Mouse (Mus musculus) liver, embryonic 13.5 days (tissue): ENCODE results near the gene Xiap. TPM values are rescaled to one million over a fixed set of nuclear protein-coding genes. Genes with fewer than 3 reads are reported as not detected.
"Not testable (repeated sequence)": the region's sequence is repeated elsewhere in the genome, so short reads cannot be mapped to it uniquely, and the experiment has no call there.

Experiments
- ATAC-seq: fragments of 200-750 bp; cut with Nextera tagmentation; 2 replicates; pipeline ENCODE4 v1.8.0; 2017; ENCODE audit warnings: low read depth, mild to moderate bottlenecking, moderate number of reproducible peaks, moderate library complexity
- DNase-seq: peaks from one replicate; pipeline ENCODE4 v3.0.0; 2022
- H3K27ac ChIP-seq: fragments of 300-500 bp; sonication (generic); 2 replicates; pipeline ENCODE4 v1.5.1; 2015; ENCODE audit warnings: moderate library complexity, mild to moderate bottlenecking, inconsistent platforms
- H3K27me3 ChIP-seq: fragments of 300-500 bp; sonication (generic); 2 replicates; pipeline ENCODE4 v1.6.1; 2015; ENCODE audit warnings: mild to moderate bottlenecking, inconsistent platforms
- H3K36me3 ChIP-seq: fragments of 300-500 bp; sonication (generic); 2 replicates; pipeline ENCODE4 v1.6.1; 2015; ENCODE audit warnings: mild to moderate bottlenecking, inconsistent platforms
- H3K4me1 ChIP-seq: fragments of 300-500 bp; sonication (generic); replicated peaks from 2 replicates; pipeline ENCODE4 v1.6.1; 2015; ENCODE audit warnings: inconsistent platforms
- H3K4me2 ChIP-seq: fragments of 300-500 bp; sonication (generic); 2 replicates; pipeline ENCODE4 v1.6.1; 2015; ENCODE audit warnings: inconsistent platforms, mild to moderate bottlenecking, moderate library complexity
- H3K4me3 ChIP-seq: fragments of 300-500 bp; sonication (generic); replicated peaks from 2 replicates; pipeline ENCODE4 v1.5.1; 2015; ENCODE audit warnings: mild to moderate bottlenecking, inconsistent platforms
- H3K9ac ChIP-seq: fragments of 300-500 bp; sonication (generic); 2 replicates; pipeline ENCODE4 v1.6.1; 2015; ENCODE audit warnings: mild to moderate bottlenecking, inconsistent platforms
- H3K9me3 ChIP-seq: fragments of 300-500 bp; sonication (generic); replicated peaks from 2 replicates; pipeline ENCODE4 v1.6.1; 2016; ENCODE audit warnings: inconsistent platforms
- WGBS: fragments of 180-500 bp; shearing (Covaris S2); methylation state at CpG from one replicate; pipeline ENCODE4 v1.1.7; 2015; ENCODE audit not compliant: insufficient replicate concordance; 5-methylcytosine and 5-hydroxymethylcytosine counted together
- polyA plus RNA-seq: library from polyadenylated mRNA; unstranded; fragments of >200 nt; fragmentation: Nextera tagmentation; extraction: Ambion mirVana; gene quantifications from 2 replicates; pipeline ENCODE4 v1.2.1, GENCODE M21; 2015

Gene Xiap
- polyA plus RNA-seq: 5.0 and 5.8 TPM in 2 replicates

- Histone ChIP-seq H3K4me2 (no peak within 1 kb of the TSS), H3K27ac (peak within 1 kb of the TSS; percentile 55; the same call in 1 of the 2 replicates)
Measured at GRCm38 (mm10) chrX:42059282-42060068, at the start of gene Xiap. Xiap (plus strand) TSS chrX:42059679.

DNA sequence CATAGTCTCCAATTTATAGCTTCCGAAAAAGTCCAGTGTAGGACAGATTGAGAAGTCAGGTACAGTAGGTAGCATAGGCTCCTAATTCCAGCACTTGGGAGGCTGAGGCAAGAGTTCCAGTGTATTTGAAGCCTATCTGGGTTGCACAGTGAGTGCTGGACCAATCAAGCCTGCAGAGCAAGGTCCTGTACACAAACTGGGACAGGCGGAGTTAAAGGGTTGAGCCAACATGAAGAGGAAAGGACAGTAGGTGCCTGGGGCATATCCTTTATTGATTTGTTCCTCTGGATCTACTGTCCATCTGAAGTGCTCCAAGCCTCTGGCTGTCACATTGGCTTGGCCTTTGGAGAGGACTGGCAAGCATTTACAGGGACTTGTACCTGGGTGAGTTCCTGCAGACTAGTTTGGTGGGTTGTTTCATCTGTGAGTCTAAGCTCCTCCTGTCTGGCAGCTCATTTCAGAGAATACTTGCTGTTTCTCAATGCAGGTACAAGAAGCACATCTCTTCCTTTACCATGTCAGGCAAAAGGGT is 46.7 kb upstream of the Xiap start:
- Histone ChIP-seq H3K4me2 (no peak overlapping the region), H3K27me3 (no peaks in the 10 kb centered on the region), H3K36me3 (no peaks in the 10 kb centered on the region), H3K9me3 (no peaks in the 10 kb centered on the region), H3K4me3 (no peak overlapping the region), H3K9ac (no peak overlapping the region), H3K4me1 (peaks cover 47% of the 10 kb centered on the region), H3K27ac (peak overlapping the region; percentile 83)
- DNase-seq (no peak), ATAC-seq (peak; percentile 67)
- WGBS: 74% methylated on average over 2 of the region's 2 CpGs

More at GRCm38 (mm10) chrX:42059282-42060068, at the start of gene Xiap:
- no peak for DNase-seq
- ATAC-seq: no peak
- WGBS: 41% methylated on average over 5 of the region's 5 CpGs
- Histone ChIP-seq H3K9me3 (no peaks in the 10 kb centered on the region), H3K4me3 (no peak within 1 kb of the TSS), H3K27me3 (no peaks in the 10 kb centered on the region), H3K4me1 (peaks cover 14% of the 10 kb centered on the region), H3K36me3 (no peaks in the 10 kb centered on the region), H3K9ac (no peak within 1 kb of the TSS)

DNA sequence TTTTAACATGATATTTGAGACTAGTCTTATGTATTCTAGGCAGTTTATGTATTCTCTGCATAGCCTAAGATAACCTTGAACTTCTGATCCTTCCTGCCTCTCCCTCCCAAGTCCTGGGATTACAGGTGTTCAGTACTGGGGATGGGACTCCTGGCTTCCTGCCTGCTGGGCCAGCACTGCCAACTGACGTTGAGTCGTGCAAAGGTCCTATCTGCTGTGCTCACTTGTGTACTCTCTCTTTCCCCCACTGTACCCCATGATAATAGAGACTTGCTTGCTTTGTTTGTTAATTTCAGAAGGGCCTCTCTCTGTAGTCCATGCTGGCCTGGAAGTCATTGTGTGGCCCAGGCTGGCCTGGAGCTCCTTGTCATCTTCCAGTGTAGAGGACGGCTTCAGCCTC is 45.7 kb upstream of the Xiap start:
- no peaks in the 10 kb centered on the region for H3K36me3 ChIP-seq
- H3K4me1 ChIP-seq: peaks cover 52% of the 10 kb centered on the region
- ATAC-seq (peak; percentile 63), DNase-seq (no peak)
- 38% methylated on average over 3 of the region's 3 CpGs for WGBS
- H3K4me3 ChIP-seq: no peak overlapping the region
- no peaks in the 10 kb centered on the region for H3K9me3 ChIP-seq
- H3K9ac ChIP-seq: peak overlapping the region; percentile 15; the same call in 1 of the 2 replicates
- H3K27me3 ChIP-seq: no peaks in the 10 kb centered on the region
- H3K27ac ChIP-seq: peak overlapping the region; percentile 83
- no peak overlapping the region for H3K4me2 ChIP-seq

DNA sequence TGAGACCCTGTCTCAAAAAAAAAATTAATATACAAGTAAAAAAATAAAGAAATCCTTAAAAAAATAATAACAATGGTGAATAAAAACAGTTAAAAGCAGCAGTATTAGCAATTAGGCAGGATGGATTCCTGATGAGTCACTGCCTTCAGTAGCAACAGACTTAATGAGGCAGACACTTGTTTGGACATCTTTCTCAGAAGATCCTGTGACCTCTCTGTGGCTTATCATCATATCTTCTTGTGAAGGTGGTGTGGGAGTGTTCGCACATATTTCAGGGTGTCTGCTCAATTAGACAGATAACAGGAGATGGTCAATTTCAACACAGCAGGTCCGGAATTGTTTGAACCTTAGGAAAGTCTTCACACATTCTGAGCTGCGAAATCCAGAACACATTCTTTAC is 45.0 kb upstream of the Xiap start:
- no peak overlapping the region for H3K4me3 ChIP-seq
- H3K27me3 ChIP-seq: no peaks in the 10 kb centered on the region
- 51% methylated on average over 3 of the region's 3 CpGs for WGBS
- H3K4me2 ChIP-seq: no peak overlapping the region
- no peaks in the 10 kb centered on the region for H3K9me3 ChIP-seq
- ATAC-seq: no peak
- no peaks in the 10 kb centered on the region for H3K36me3 ChIP-seq
- DNase-seq: no peak
- H3K27ac ChIP-seq: peak overlapping the region; percentile 83
- peaks cover 57% of the 10 kb centered on the region for H3K4me1 ChIP-seq
- H3K9ac ChIP-seq: no peak overlapping the region

DNA sequence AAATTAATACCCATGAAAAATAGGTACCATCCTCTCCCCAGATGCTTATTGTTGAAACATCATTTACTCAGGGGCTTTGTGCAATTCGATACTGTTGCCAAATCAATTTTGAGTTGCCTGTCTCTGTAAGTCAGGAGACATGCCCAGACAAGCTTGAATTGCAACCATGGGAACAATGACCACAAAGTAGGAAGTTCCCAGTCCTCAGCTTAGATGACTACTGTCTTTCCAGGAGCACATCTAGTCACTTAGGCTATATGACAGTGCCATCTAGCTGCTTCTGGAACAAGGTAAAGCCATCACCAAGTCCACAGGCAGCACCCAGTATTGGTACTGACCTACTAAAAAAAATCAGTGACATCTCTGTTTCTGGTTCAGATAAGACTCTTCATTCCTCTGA is 41.4 kb upstream of the Xiap start:
- Histone ChIP-seq H3K4me2 (no peak overlapping the region), H3K27me3 (no peaks in the 10 kb centered on the region), H3K27ac (peak overlapping the region; percentile 89), H3K36me3 (no peaks in the 10 kb centered on the region), H3K9ac (peak overlapping the region; percentile 17; the same call in 1 of the 2 replicates), H3K4me1 (peaks cover 63% of the 10 kb centered on the region), H3K4me3 (no peak overlapping the region), H3K9me3 (no peaks in the 10 kb centered on the region)
- whole genome bisulfite sequencing: 23% methylated on average over 1 of the region's 1 CpGs
- ATAC-seq: peak; percentile 36
- DNase-seq: no peak

- Histone ChIP-seq H3K9me3 (no peaks in the 10 kb centered on the region), H3K9ac (no peak overlapping the region; the same call in 1 of the 2 replicates), H3K4me3 (no peak overlapping the region), H3K4me1 (peaks cover 53% of the 10 kb centered on the region), H3K27me3 (no peaks in the 10 kb centered on the region), H3K4me2 (peak overlapping the region; percentile 43), H3K36me3 (no peaks in the 10 kb centered on the region), H3K27ac (peak overlapping the region; percentile 89)
- WGBS: 9% methylated on average over 2 of the region's 2 CpGs
- DNase-seq: peak; percentile 76
- ATAC-seq: peak; percentile 96
Measured at GRCm38 (mm10) chrX:42019441-42019840, 40.0 kb upstream of the Xiap start.

DNA sequence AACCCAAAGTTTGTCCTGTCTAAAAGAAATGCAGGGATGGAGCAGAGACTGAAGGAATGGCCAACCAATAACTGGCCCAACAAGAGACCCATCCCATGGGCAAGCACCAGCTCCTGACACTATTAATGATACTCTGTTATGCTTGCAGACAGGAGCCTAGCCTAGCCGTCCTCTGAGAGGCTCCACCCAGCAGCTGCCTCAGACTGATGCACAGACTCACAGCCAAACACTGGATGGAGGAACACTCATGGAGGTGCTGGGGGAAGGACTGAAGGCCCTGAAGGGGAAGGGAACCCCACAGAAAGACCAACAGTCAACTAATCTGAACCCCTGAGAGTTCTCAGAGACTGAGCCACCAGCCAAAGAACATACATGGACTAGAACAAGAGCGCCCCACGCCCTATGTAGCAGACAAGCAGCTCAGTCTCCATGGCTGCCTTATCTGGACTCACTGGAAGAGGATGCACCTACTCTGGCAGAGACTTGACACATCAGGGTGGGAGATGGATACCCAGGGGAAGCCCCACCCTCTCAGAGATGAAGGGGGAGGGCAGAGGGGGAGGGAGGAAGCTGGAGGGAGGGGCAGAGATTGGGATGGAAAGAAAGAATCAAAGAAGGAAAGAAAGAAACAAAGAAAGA is 33.6 kb upstream of the Xiap start:
- not testable (repeated sequence) for H3K9me3 ChIP-seq, H3K36me3 ChIP-seq, H3K9ac ChIP-seq, H3K4me3 ChIP-seq, H3K4me2 ChIP-seq, H3K27ac ChIP-seq, H3K27me3 ChIP-seq, DNase-seq
- ATAC-seq: peak; percentile 87
- 83% methylated on average over 2 of the region's 3 CpGs for WGBS
- H3K4me1 ChIP-seq: peaks cover 18% of the 10 kb centered on the region

DNA sequence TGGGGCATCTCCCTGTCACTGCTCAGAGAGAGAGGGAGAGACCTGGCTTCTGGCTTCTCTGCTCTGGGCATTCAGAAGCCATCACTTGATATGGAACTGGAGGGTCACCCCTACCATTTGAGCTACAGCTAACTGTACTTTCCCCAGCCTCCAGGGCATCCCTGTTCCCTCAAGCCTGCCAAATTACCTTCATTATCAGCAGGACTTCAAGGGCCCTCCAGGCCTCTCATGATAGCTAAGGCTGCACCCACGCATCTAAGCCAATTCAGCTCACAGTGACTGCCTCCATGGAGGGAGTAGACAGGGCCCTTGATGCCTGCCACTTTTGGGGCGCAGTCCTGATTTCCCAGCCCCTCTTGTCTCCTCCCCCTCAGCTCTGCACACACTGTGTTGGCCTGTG is 32.5 kb upstream of the Xiap start:
- 70% methylated on average over 2 of the region's 2 CpGs for WGBS
- 0 out of 2 replicates have a peak, but pooled peaks have one; percentile 27 for ATAC-seq

DNA sequence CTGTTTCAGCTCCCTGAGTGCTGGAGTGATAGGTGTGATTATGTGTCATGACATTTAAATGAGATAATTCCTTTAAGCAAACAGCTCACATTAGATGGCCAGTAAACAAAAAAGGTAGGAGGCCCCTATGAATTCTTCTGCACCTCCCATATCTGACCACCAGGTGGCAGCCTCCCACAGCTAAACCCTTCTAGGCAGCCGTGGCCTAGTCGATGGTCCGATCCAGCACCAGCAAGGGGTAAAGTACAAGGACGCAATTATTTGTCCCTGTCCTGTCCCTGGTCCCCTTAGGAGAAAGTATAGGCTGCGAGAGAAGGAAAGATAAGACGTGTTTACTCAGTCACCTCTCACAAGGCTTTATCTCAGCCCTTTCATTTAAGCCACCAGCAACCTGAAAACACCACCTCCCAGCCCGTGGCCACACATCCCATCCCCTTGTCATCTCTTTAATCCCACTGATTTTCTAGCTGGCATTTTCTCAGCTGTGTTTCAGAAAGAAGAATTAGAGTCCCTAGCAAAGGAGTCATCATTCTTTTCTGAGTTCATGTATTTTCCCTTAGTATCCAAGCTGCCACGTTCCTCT is 26.3 kb upstream of the Xiap start:
- H3K36me3 ChIP-seq: no peaks in the 10 kb centered on the region
- no peaks in the 10 kb centered on the region for H3K9me3 ChIP-seq
- H3K9ac ChIP-seq: no peak overlapping the region
- H3K27ac ChIP-seq: 0 out of 2 replicates have a peak overlapping the region, but pooled peaks have one; percentile 29
- DNase-seq: peak; percentile 59
- 37% methylated on average over 8 of the region's 8 CpGs for WGBS
- H3K27me3 ChIP-seq: no peaks in the 10 kb centered on the region
- no peak overlapping the region for H3K4me3 ChIP-seq
- ATAC-seq: peak; percentile 80
- H3K4me1 ChIP-seq: no peaks in the 10 kb centered on the region
- H3K4me2 ChIP-seq: 0 out of 2 replicates have a peak overlapping the region, but pooled peaks have one; percentile 4

More for the DNA sequence above, 32.5 kb upstream of the Xiap start:
- DNase-seq, H3K9me3 ChIP-seq, H3K9ac ChIP-seq, H3K27ac ChIP-seq, H3K27me3 ChIP-seq, H3K36me3 ChIP-seq, H3K4me2 ChIP-seq, H3K4me3 ChIP-seq: not testable (repeated sequence)
- peaks cover 12% of the 10 kb centered on the region for H3K4me1 ChIP-seq

DNA sequence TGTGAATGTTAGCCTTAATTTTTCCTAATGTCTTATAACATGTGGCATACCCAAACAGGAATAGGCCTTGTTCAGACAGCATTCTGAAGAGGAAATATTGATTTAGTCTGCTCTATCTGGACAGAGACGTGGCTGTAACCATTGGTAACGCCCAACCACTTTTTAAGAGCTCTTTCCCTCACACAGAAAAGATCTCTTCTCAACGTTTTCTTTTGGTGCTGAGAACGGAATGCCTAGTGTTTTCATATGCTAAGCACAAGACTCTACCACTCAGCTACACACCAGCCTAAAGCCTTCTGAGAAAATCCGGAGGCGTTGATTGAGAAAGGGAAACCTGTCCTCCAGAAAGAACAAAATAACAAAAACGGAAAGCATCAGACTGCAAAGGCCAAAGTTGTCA is 25.6 kb upstream of the Xiap start:
- no peaks in the 10 kb centered on the region for H3K36me3 ChIP-seq
- H3K9ac ChIP-seq: no peak overlapping the region
- ATAC-seq: no peak
- H3K4me1 ChIP-seq: no peaks in the 10 kb centered on the region
- H3K9me3 ChIP-seq: no peaks in the 10 kb centered on the region
- no peak overlapping the region for H3K4me2 ChIP-seq
- WGBS: 63% methylated on average over 7 of the region's 7 CpGs
- no peak overlapping the region for H3K27ac ChIP-seq
- H3K27me3 ChIP-seq: no peaks in the 10 kb centered on the region
- no peak overlapping the region for H3K4me3 ChIP-seq
- DNase-seq: no peak

DNA sequence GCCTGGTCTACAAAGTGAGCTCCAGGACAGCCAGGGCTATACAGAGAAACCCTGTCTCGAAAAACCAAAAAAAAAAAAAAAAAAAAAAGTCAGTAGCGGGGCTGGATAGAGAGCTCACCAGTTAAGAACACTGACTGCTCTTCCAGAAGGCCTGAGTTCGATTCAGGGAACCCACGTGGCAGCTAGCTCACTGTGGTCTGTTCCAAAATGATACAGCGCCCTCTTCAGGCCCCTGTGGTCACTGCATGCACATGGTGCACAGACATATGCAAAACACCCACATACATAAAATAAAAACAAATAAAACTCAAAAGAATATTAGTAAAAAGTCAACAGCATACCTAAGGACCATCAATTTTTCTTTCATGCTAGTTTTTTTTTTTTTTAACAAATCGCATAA is 20.0 kb upstream of the Xiap start:
- Histone ChIP-seq H3K27ac (no peak overlapping the region), H3K9ac (no peak overlapping the region), H3K4me1 (no peaks in the 10 kb centered on the region), H3K9me3 (no peaks in the 10 kb centered on the region), H3K36me3 (no peaks in the 10 kb centered on the region), H3K27me3 (no peaks in the 10 kb centered on the region), H3K4me3 (no peak overlapping the region), H3K4me2 (no peak overlapping the region)
- WGBS: 60% methylated on average over 5 of the region's 6 CpGs
- ATAC-seq (no peak), DNase-seq (no peak)
